10 mouse cellular contexts compared by ENCODE assay signal in the genomic region with DNA sequence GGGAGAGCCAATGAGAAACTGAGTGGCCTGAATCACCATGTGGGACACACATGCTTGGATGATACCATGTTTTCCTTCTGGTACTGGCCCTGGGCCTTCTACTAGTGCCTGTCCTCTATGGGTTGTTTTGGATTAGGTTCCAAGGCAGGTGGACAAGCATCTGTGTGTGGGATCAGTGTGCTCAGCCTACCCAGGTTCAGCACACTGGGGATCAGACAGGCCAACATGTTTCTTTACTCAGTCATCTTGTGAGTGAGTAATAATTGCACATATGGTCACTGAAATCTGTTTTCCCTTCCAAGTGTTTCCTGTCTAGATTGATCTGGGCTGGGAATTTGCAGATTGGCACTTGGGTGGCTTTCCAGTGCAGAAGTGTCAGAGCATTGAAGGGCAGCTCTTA.
DNase-seq lines count a peak whose midpoint lies in the region; ATAC-seq lines count a peak whose summit lies in the region.
"Had no signal": no experiment of that assay in that cellular context is flagged by ENCODE, and none has a peak within 500 bp of the region (broad histone marks: within the 10 kb centered on the region; RNA-seq: fewer than 3 reads in every experiment).

No protein-coding gene starts in this region.

- DNase-seq in Muller cell, postnatal 12 days (ENCODE audit: inconsistent ontology term), result peak; percentile 38
- DNase-seq in brain, adult 2 months (ENCODE audit: low read depth, low spot score), result peak; percentile 95
- DNase-seq in cerebellum, postnatal 25 days, result peak; percentile 60 to 74
- DNase-seq in layer of hippocampus, adult 11-12 months (ENCODE audit: low spot score), result peak; percentile 71
- no peak for DNase-seq in adrenal gland, postnatal 14 days
- no peak for DNase-seq in kidney, postnatal 14 days
- DNase-seq: kidney, adult 8-10 months; liver, postnatal 0 days; spleen, adult 18-20 months had no signal

- no peak for ATAC-seq in activated CD4-positive, CD25-positive, alpha-beta regulatory T cell, adult 4 months
- ATAC-seq: liver, postnatal 0 days had no signal

Comparison
In these comparisons a context has a peak if more than half of its experiments do, and no peak if none do; other contexts are left out.
1. DNase-seq: peak in Muller cell, postnatal 12 days (single experiment), brain, adult 2 months (single experiment), cerebellum, postnatal 25 days (2 of 2) and layer of hippocampus, adult 11-12 months (single experiment); none in adrenal gland, postnatal 14 days (single experiment) and kidney, postnatal 14 days (single experiment).